Mouse (Mus musculus): ENCODE measurements at regions not wholly inside any gene's neighbourhood (a gene's known extent, or its start where the extent isn't known, plus 50 kb on each side); places are given as distances from the start of the nearest gene placed in this dataset.

DNA sequence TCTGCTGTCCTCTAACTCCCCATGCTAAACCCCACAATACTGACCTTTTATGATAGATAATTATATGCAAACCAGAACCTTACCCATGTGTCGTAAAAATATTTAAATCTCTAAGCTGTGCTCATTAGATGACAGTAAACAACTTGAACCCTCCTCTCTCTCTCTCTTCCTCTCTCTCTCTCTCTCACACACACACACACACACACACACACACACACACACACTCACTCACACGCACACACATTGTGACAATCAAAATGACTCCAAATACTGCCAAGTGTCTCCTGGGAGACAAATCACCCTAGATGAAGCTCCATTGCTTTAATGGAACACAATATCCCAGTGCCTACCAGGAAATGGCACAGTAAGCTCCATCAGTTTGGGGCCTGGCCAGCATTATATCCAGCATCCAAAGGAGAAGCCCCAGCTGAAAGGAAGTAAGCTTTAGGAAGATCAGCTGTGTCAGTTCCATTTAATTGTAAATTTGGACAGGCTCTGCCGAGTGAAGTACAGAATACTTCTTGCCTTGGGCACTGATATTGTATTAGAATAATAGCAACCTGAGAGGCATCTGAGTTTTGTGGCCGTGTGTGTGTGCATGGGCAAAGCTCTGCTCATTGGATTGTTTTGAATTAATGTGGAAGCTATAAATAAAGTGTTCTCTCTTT, 220.7 kb downstream of the Fam84b start:
- no peak for DNase-seq (ENCODE audit: low spot score)

DNA sequence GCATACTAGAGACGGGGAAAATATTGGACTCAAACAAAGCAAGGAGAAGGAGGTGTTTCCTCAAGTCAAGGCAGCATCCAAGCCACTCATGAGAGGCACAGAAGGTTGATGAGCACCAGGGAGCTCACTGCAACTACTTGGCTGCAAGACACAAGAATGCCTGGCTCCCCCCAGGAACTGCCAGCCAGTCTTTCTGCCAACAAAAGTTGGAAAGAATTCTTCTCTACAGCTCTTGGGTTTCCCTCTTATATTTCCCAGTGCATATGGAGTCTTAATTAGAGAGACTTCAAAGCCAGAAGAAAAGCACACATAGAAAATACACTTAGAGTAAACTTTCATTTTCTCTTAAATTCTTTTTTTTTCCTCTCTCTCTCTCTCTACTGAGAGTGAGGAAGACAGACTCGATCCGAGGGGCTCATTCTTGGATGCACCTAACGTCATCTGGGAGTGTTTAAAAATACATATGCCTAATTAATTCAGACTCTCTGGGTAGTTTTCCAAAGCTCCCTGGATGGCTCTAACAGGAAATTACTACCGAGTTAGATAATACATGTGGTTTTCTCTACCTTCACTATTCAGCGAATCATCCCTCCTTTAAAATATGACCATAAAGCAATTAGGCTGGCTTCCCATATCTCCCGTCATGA, 222.7 kb downstream of the Fam84b start:
- no peak for DNase-seq (ENCODE audit: low spot score)

- no peak for DNase-seq (ENCODE audit: low spot score)
These were observed 234.8 kb downstream of the Fam84b start for GRCm38 (mm10) chr15:60618801-60619200.

- no peak for DNase-seq (ENCODE audit: low spot score)
These were observed 236.2 kb downstream of the Fam84b start for GRCm38 (mm10) chr15:60617371-60617770.

DNA sequence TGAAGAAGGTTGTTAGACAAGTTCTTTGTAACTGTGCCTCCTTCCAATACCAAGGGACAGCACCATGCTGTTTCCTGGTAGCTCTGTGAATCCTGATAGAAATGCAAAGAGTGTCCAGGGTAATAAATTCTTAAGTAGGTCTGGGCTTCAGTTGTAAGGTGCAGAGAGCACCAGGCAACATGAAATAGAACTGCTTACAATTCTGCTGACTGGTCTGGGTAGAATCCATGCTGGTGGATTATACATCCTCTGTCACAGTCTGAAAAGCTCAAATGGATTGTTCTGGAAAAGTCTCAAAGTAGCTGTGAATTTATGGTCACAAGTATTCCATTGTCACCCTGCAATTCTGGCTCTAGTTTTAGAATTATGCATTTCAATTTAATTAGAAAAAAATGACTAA, 251.7 kb downstream of the Fam84b start:
- DNase-seq (ENCODE audit: low spot score): no peak

DNA sequence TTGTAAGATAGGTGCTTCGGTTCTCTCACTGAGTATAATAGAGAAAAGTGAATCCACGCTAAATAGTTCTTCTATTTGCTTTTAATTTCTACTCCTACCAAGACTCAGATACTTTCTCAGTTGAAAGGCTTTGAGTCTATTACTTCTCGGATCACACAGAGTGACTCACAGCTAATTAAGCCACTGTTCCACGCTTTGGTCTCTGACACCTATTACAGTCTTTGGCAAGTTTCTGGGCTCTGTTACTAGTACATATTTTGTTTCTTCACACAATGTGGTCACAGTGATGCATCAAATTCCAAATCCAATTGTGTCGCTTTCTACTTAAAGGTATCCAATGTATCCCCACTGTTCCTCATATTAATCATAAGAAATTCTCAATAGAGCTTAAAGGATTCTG, 276.5 kb downstream of the Fam84b start:
- no peak for DNase-seq (ENCODE audit: low spot score)

DNA sequence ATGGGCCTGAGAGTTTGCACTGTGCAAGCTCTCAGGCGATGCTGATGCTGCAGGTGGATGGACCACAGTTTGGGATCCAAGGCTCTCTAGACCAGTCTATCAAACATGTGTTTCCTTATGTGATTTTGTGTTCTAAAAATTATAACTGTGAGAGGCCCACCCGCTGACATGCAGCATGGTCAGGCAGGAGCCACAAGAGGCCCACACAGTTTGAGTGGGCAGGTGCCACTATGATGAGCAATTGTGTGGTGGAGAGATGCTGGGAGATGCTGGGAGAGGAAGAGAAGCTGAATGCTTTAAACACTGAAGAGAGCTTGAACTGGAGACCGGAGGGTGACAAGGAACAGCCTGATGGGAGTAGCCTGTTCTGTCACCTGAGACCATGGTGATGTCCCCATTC, 287.3 kb downstream of the Fam84b start:
- no peak for DNase-seq (ENCODE audit: low spot score)

DNA sequence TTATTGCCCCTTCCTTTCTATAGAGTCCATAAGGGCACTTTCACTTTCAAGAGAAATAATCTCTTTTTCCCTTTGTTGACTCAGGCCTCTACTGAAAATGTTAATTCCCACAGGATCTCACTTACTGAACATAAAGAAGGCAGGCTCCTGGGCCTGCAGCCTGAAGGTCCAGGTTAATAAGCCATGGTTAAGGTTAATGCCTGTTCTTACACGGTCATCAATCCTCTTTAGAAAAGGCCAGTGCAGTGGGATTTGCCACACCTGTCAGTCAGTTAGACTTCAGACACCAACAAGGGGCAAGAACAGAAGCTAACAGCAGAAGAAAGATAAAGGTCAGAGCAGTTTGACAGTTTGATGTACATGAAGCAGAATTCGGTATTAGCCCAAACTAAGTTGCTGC, 288.6 kb downstream of the Fam84b start:
- no peak for DNase-seq (ENCODE audit: low spot score)

- DNase-seq (ENCODE audit: low spot score): no peak
These were observed 292.9 kb downstream of the Fam84b start for GRCm38 (mm10) chr15:60560641-60561040.

- no peak for DNase-seq (ENCODE audit: low spot score)
These were observed 297.9 kb downstream of the Fam84b start for GRCm38 (mm10) chr15:60555691-60556090.

DNA sequence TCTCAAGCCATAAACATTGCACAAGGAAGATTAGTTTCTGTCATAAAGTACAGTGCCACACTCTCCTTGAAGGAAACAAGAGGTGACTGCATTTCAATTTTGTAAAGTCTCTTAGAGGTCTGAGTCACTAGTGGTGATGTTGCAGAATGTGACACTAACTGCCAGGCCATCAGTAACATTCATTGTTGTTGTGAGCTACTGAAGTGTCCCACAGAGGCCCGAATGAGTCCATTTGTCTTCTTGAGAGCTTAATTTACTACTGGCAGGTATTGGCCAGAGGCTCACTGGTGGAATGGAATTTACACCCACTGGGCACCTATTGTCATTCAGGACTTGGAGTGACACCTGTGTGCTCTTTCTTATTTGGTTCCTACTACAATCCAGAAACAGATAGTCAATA, 299.0 kb downstream of the Fam84b start:
- DNase-seq (ENCODE audit: low spot score): no peak

DNA sequence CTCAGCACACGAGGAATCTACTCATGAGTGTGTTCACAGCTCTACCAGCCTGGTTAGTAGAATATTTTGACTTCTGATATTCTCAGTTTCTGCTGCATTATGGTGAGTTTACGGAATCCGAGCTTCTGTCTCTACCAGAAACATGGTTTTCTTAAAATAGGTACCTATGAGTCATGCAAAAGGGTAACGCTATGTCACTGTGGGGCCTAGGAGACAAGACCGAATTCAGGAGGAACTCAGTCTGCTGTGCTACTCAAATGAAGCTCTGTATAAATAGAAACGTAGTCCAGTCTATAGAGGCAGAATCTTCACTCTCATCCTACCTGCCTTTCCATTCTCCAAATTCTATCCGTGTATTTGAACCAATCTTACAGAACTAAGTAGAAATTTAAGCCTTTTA, 305.5 kb downstream of the Fam84b start:
- no peak for DNase-seq (ENCODE audit: low spot score)

- no peak for DNase-seq (ENCODE audit: low spot score)
These were observed 316.4 kb downstream of the Fam84b start for GRCm38 (mm10) chr15:60537191-60537590.

DNA sequence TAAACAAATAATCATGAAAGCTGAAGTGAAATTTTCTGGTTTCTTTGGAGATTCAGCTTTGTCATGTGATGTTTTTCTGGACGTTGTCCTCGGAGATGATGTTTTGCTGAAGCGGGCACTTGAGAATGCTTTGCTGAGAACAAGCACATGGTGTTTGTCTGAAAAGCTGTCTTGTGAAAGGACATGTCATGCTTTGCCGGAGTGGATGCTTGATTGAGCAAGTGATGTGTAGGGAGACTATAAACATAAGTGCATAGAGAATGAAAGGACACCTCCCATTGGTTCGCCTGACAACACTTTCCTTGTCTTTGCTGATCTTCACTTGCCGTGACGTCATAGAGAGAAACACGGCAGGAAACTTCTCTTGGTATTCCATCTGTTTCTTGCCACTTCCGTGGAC, 318.9 kb downstream of the Fam84b start:
- DNase-seq (ENCODE audit: low spot score): no peak

DNA sequence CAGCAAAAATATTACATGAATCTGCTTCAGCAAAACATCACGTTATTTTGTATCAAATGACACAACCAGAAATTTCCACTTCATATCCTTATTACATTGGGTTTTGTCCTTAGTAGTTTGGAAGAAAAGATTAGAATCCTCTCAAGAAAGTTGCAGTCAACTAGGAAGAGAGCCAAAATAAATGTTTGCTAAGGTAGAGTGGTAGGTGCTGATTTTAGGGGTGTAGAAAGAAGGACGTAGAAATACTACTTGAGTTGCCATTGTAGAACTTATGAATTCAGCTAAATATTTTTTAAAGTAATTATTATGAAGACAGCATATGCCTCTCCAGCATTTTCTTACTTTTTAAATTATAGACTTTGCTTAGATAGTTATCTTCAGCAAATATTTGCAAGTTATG, 336.8 kb downstream of the Fam84b start:
- no peak for DNase-seq (ENCODE audit: low spot score)

GRCm38 (mm10) chr15:60476755-60477310, 376.7 kb downstream of the Fam84b start:
- no peak for DNase-seq (ENCODE audit: low spot score)

DNA sequence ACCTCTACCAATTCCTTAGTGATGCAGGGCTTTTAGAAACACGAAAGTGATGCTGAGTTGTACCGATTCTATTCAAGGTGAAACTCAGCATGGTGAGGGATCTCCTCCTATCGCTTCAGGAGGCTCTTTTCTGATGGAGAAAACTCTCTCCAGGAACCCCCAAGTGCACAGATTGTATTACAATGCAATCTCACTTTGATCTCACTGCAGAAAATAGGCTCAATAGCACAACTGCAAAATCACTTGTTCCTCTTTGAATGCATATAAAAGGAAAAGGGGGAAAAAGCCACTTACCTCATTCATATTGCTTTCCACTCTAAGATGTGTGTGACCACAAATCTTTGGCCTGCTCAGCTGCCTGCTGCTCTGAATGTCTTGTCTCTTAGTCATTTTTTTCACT, 378.5 kb downstream of the Fam84b start:
- DNase-seq (ENCODE audit: low spot score): no peak

- DNase-seq (ENCODE audit: low spot score): no peak
These were observed 415.5 kb upstream of the 4933412E24Rik start for GRCm38 (mm10) chr15:60431916-60432315.

DNA sequence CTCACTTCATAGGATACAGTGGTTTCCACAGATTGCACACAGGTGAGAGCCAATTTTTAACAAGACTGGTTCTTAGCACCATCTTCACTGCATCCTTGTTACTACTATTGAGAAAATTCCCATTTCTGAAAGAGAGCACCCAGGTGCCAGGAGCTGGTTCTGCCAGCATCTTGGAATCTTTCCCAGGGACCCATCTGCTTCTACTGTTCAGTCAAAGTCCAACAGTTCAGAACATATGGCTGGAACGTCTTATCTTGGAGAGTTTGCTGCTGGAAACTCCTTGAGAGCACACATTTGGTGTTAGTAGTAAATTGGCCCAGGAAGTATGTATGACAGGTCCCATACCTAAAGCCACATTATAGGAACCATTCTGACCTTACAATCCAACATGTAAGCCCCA, 402.7 kb upstream of the 4933412E24Rik start:
- no peak for DNase-seq (ENCODE audit: low spot score)

DNA sequence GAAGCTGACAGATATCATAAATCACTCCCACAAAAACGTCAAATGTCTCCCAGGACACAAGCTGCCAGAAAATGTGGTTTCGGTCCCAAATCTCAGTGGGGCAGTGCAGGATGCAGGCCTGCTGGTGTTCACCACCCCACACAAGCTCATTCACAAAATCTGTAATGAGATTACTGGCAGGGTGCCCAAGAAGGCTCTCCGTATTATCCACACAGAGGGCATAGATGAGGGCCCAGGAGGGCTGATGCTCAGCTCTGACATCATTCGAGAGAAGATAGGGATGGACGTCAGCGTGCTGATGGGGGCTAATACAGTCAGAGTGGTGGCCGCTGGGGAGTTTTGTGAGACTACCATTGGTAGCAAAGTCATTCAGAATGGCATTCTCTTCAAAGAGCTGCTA, 375.9 kb upstream of the 4933412E24Rik start:
- no peak for DNase-seq (ENCODE audit: low spot score)

GRCm38 (mm10) chr15:60390336-60390735, 373.9 kb upstream of the 4933412E24Rik start:
- DNase-seq (ENCODE audit: low spot score): no peak

GRCm38 (mm10) chr15:60387962-60388361, 371.5 kb upstream of the 4933412E24Rik start:
- no peak for DNase-seq (ENCODE audit: low spot score)

Data from gastrocnemius, adult 18-20 months (tissue).